Mouse (Mus musculus) frontal cortex, postnatal 14 days (tissue): ENCODE measurements around the gene Defb39.

Experiments
- DNase-seq, 2 experiments: peaks; one replicate each; pipeline ENCODE4 v3.0.0; 2022; ENCODE audit warnings: low spot score in 2 of 2

Defb39 gene

GRCm38 (mm10) chr8:19064710-19065109 is at the start of gene Defb39:
Gene Defb39 (minus strand): TSS chr8:19064810.
- DNase-seq: no peak

GRCm38 (mm10) chr8:19066013-19066412 is 1.4 kb upstream of the Defb39 start:
- no peak for DNase-seq

- no peak for DNase-seq
Measured at GRCm38 (mm10) chr8:19062891-19063290, 1.7 kb downstream of the Defb39 start.

- no peak for DNase-seq
Measured at GRCm38 (mm10) chr8:19045242-19045641, 19.4 kb downstream of the Defb39 start.

GRCm38 (mm10) chr8:19026466-19026865 is 38.1 kb downstream of the Defb39 start, which contains the start of gene Defb38:
Gene Defb38 (minus strand): TSS chr8:19026566.
- DNase-seq: no peak
